Mouse (Mus musculus): ENCODE results near the gene Sdf4. TPM values are rescaled to one million over a fixed set of nuclear protein-coding genes. Genes with fewer than 3 reads are reported as not detected.

Gene Sdf4
- 54.3 and 63.6 TPM in 2 replicates for polyA plus RNA-seq (2012; rRNA removed)

DNA sequence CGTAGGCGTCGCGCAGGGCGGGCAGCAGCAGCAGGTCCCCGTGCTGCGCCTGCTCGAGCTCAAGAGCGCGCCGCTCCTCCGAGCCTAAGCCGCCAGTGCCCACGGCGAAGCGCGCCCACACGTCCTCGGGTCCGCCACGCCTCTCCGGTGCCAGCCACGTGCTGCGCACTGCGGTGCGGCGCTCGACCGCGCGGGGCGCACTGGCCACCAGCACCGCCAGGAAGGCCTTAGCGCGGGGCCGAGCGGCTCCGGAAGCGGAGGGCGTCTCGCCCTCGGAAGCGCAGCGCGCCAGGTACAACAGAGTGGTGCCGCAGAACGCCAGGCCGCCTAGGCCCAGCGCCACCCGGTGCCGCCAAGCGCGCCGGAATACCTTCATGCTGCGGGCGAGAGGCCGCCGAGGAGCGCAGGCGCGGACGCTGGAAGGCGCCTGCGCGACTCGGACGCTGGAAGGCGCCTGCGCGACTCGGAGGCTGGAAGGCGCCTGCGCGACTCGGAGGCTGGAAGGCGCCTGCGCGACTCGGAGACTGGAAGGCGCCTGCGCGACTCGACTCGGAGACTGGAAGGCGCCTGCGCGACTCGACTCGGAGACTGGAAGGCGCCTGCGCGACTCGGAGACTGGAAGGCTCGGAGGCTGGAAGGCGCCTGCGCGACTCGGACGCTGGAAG, at the start of gene Sdf4, which contains the start of gene B3galt6:
Sdf4 (plus strand) TSS at position 632 of the 665 bp plus-strand sequence.
B3galt6 (minus strand) TSS at position 409 of the 665 bp plus-strand sequence.
- WGBS: under 1% methylated on average over 99 of the region's 99 CpGs
- H3K4me3 ChIP-seq (replicated peaks; ENCODE audit: extremely low read depth, low read depth, low read length): peak within 1 kb of the TSS; percentile 100
- peak; percentile 85 for DNase-seq
- TF ChIP-seq POLR2A (IDR thresholded peaks at IDR 0.05; ENCODE audit: borderline replicate concordance, extremely low read depth, low read depth, low read length) (peak; percentile 52; the same call in 1 of the 2 replicates), CTCF (IDR thresholded peaks at IDR 0.05; ENCODE audit: insufficient read depth, low read length) (peak; percentile 44)
- H3K4me1 ChIP-seq (ENCODE audit: control insufficient read depth, insufficient read depth, low read length): peaks cover 8% of the 10 kb centered on the region

DNA sequence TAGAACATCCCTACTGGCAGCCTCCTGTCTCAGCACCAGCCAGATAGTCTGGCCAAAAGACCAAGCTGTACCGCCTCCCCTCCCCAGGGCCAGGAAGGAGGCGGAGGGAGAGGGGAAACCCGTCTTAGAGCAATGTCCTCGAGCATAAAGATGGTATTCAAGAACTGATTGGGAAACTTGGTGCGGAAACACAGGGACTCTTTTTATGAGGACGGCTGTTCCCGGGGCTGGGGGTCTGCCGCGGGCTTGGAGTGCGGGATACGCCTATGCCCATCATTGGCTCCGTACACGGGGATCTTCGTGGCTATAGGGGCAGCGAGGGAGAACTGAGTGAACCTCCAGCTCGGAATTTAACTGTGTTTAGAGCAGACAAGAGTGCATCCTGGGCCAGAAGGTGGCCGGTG, 49.6 kb upstream of the Sdf4 start:
- DNase-seq: no peak
- 2% methylated on average over 17 of the region's 17 CpGs for WGBS
- TF ChIP-seq CTCF (IDR thresholded peaks at IDR 0.05; ENCODE audit: insufficient read depth, low read length) (no peak), POLR2A (IDR thresholded peaks at IDR 0.05; ENCODE audit: borderline replicate concordance, extremely low read depth, low read depth, low read length) (no peak)
- peaks cover 6% of the 10 kb centered on the region for H3K4me1 ChIP-seq (ENCODE audit: control insufficient read depth, insufficient read depth, low read length)
- H3K4me3 ChIP-seq (replicated peaks; ENCODE audit: extremely low read depth, low read depth, low read length): peak overlapping the region; percentile 75

DNA sequence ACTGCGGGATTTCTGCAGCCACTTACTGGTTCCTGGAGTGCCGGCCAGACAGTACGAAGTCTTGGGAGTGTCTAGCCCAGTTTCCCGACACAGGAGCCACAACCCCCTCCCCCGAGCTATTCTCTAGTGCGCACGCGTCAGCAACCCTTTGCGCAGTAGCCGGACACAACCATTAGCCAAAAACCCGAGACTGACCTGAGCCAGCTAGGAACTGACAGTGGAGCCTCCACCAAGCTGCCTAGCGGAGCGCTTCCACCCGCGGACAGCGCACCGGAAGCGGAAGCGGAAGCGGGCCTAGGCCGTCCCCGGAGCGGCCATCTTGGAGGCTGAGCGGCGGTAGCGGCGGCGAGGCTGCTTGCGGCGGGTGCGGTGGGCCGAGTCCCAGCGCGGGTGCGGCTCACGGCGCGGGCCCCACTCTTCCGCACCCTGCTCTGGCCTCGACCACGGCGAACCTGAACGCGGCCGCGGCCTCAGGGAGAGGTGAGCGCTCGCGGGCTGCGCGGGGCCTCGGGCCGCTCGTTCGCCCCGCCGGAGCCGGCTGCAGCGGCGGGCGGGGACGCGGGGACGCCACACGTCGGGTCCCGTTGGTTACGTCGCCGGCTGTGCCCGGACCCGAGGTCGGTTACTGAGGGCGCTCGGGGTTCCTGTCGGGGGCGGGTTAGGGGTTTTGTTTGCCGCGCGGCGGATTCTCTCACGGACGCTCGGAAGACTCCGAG, 49.0 kb upstream of the Sdf4 start, which contains the start of gene Ube2j2:
Ube2j2 (plus strand) TSS at position 298 of the 716 bp plus-strand sequence.
- Histone ChIP-seq H3K4me1 (ENCODE audit: control insufficient read depth, insufficient read depth, low read length) (peaks cover 6% of the 10 kb centered on the region), H3K4me3 (replicated peaks; ENCODE audit: extremely low read depth, low read depth, low read length) (peak within 1 kb of the TSS; percentile 75)
- TF ChIP-seq CTCF (IDR thresholded peaks at IDR 0.05; ENCODE audit: insufficient read depth, low read length) (no peak), POLR2A (IDR thresholded peaks at IDR 0.05; ENCODE audit: borderline replicate concordance, extremely low read depth, low read depth, low read length) (peak; percentile 59; the same call in 1 of the 2 replicates)
- WGBS: under 1% methylated on average over 81 of the region's 85 CpGs
- peak; percentile 99 for DNase-seq

DNA sequence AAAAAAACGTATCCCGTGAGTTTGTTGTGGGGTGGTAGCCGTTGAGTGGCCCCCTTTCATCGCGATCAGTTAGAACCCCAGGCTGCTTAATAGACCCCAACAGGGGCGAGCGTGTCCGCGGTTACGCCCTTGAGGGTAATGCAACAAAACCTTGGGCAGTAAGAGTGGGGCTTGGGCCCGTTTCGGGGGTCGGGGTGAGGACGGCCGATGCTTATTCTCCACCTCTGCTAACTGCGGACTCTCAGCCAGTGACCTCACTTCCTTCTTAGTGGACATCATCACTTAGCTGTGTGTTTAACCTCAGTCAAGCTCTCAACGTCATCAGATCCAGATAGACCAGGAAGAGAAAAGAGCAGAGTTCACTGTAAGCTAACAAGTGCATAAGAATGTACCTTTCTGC, 48.4 kb upstream of the Sdf4 start:
- no peak for DNase-seq
- peak overlapping the region; percentile 75 for H3K4me3 ChIP-seq (replicated peaks; ENCODE audit: extremely low read depth, low read depth, low read length)
- WGBS: under 1% methylated on average over 17 of the region's 17 CpGs
- no peak for TF ChIP-seq CTCF (IDR thresholded peaks at IDR 0.05; ENCODE audit: insufficient read depth, low read length)
- TF ChIP-seq POLR2A (IDR thresholded peaks at IDR 0.05; ENCODE audit: borderline replicate concordance, extremely low read depth, low read depth, low read length): no peak
- H3K4me1 ChIP-seq (ENCODE audit: control insufficient read depth, insufficient read depth, low read length): peaks cover 6% of the 10 kb centered on the region

DNA sequence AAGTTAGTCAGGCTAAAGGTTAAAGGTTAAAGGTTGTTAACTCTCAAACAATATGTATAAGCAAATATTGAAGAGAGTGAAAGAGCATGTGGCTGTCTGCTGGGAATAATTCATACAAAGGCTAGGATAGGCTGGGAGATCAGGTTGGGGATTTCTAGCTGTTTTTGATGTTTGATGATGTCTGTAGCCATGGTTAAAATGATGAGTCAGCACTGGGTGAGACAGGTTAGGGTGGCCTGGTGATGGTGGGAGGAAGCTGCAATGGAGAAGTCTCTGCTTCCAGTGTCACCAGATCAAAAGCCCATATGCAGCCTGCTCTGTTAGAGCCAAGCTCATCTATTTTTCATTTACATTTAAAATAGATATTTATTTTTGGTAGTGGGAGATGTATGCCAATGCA, 45.6 kb upstream of the Sdf4 start:
- H3K4me1 ChIP-seq (ENCODE audit: control insufficient read depth, insufficient read depth, low read length): peaks cover 6% of the 10 kb centered on the region
- DNase-seq: no peak
- TF ChIP-seq POLR2A (IDR thresholded peaks at IDR 0.05; ENCODE audit: borderline replicate concordance, extremely low read depth, low read depth, low read length) (no peak), CTCF (IDR thresholded peaks at IDR 0.05; ENCODE audit: insufficient read depth, low read length) (no peak)
- H3K4me3 ChIP-seq (replicated peaks; ENCODE audit: extremely low read depth, low read depth, low read length): no peak overlapping the region

DNA sequence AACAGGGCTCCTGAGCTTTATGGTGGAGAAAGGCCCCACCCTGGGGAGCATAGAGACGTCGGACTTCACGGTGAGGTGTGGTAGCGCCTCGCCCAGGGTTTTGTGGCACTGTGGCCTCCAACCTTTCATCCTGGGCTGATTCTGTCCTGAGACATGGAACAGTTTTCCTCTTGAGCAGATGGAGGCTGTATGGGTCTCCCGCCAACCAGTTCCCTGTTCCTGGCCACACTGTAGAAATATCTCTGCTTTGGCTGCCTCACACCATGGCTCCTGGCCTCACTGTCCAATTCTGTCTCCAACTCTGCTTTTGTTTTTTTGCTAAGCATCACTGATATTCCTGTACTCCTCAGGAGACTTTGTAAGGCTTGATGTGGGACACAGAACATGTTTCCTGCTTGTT, 37.2 kb upstream of the Sdf4 start:
- no peak for DNase-seq
- no peaks in the 10 kb centered on the region for H3K4me1 ChIP-seq (ENCODE audit: control insufficient read depth, insufficient read depth, low read length)
- 93% methylated on average over 6 of the region's 6 CpGs for WGBS

DNA sequence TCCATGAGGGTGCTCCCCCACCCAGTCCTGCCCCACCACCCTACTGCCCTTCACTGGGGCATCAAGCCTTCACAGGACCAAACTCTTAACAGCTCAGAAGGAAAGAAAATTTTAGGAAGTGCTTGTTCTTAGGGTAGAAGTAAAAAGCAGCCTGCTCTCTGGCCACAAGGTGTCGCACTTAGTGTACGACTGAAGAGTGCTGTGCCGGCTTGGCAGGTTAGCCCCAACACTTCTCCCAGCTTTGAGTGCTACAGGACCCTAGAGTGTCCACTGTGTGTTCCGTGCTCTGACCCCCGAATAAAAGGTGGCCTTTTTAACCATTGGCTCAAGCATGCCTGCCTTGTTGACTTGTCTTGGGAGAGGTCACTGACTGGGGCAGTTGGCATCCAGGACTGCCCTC, 33.4 kb upstream of the Sdf4 start:
- TF ChIP-seq CTCF (IDR thresholded peaks at IDR 0.05; ENCODE audit: insufficient read depth, low read length) (peak; percentile 86), POLR2A (IDR thresholded peaks at IDR 0.05; ENCODE audit: borderline replicate concordance, extremely low read depth, low read depth, low read length) (no peak)
- 3% methylated on average over 5 of the region's 5 CpGs for WGBS
- no peak overlapping the region for H3K4me3 ChIP-seq (replicated peaks; ENCODE audit: extremely low read depth, low read depth, low read length)
- peak; percentile 69 for DNase-seq
- no peaks in the 10 kb centered on the region for H3K4me1 ChIP-seq (ENCODE audit: control insufficient read depth, insufficient read depth, low read length)

More for the DNA sequence above, 37.2 kb upstream of the Sdf4 start:
- no peak overlapping the region for H3K4me3 ChIP-seq (replicated peaks; ENCODE audit: extremely low read depth, low read depth, low read length)
- no peak for TF ChIP-seq CTCF (IDR thresholded peaks at IDR 0.05; ENCODE audit: insufficient read depth, low read length)
- TF ChIP-seq POLR2A (IDR thresholded peaks at IDR 0.05; ENCODE audit: borderline replicate concordance, extremely low read depth, low read depth, low read length): no peak

DNA sequence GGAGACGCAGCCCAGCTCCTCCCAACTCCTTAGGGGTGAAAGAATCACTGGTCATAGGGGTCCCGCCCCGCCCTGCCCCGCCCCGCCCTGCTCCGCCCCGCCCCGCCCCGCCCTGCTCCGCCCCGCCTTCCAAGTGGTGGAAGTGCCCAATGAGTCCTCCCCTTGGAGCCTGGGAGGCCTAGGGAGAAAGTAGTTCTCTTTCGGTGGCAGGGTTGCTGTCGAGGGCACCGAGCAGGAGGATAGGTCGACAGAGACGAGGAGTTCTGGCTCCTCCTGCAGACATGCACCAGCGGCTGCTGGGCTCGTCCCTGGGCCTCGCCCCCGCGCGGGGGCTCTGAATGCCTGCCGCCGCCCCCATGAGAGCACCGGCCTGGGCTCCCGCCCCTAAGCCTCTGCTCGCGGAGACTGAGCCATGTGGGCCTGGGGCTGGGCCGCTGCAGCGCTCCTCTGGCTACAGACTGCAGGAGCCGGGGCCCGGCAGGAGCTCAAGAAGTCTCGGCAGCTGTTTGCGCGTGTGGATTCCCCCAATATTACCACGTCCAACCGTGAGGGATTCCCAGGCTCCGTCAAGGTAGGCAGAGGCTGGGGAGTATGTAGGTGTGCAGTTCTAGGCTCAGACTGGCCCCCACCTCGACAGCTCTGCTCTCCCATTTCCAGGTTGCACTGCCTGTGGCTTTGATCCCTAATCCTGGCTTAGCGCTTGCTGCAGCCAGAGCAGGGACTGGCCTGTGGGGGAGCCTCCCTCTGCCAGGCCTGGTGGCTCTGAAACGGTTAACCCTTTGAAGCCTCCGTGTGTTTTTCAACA, 30.3 kb upstream of the Sdf4 start, which contains the start of gene C1qtnf12:
C1qtnf12 (plus strand) TSS at position 152 of the 805 bp plus-strand sequence.
- WGBS: 2% methylated on average over 42 of the region's 42 CpGs
- DNase-seq: peak; percentile 45
- Histone ChIP-seq H3K4me1 (ENCODE audit: control insufficient read depth, insufficient read depth, low read length) (no peaks in the 10 kb centered on the region), H3K4me3 (replicated peaks; ENCODE audit: extremely low read depth, low read depth, low read length) (peak within 1 kb of the TSS; percentile 64)
- TF ChIP-seq POLR2A (IDR thresholded peaks at IDR 0.05; ENCODE audit: borderline replicate concordance, extremely low read depth, low read depth, low read length) (peak; percentile 54; the same call in 1 of the 2 replicates), CTCF (IDR thresholded peaks at IDR 0.05; ENCODE audit: insufficient read depth, low read length) (no peak)

DNA sequence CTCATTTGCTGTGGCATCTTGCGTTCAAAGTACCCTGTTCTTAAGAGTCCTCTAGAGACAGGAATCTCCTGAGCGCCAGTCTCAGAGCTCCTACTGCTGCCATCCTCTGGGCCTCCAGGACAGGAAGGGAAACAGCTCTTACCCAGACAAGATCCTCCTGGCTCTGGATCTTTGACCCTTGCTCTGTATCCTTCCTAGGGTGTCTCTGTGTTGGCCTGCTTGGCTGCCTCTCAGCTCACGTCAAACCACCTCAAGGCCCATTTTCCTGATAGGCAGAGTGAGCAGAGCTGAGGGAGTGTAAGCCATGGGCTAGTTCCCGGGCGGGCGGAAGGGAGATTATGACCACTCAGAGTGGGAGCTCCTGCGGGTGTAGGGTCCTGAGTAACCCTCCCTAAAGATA, 29.6 kb upstream of the Sdf4 start:
- no peak for TF ChIP-seq CTCF (IDR thresholded peaks at IDR 0.05; ENCODE audit: insufficient read depth, low read length)
- TF ChIP-seq POLR2A (IDR thresholded peaks at IDR 0.05; ENCODE audit: borderline replicate concordance, extremely low read depth, low read depth, low read length): no peak
- H3K4me1 ChIP-seq (ENCODE audit: control insufficient read depth, insufficient read depth, low read length): no peaks in the 10 kb centered on the region
- 70% methylated on average over 7 of the region's 7 CpGs for whole genome bisulfite sequencing
- no peak for DNase-seq
- H3K4me3 ChIP-seq (replicated peaks; ENCODE audit: extremely low read depth, low read depth, low read length): no peak overlapping the region

All from lung, adult 2 months (tissue).